Mouse (Mus musculus) stomach, adult 2 months (tissue): ENCODE data around the gene Gm14698. TPM values are rescaled to one million over a fixed set of nuclear protein-coding genes. Genes with fewer than 3 reads are reported as not detected.

Source experiments
- polyA plus RNA-seq: library from polyadenylated mRNA; depleted of rRNA; stranded (reverse); fragments of >200 nt; gene quantifications from 2 replicates; pipeline ENCODE4 v1.2.3, GENCODE M21; 2012; rRNA removed

The Gm14698 gene
- not detected in 2 replicates for polyA plus RNA-seq

GRCm38 (mm10) chrX:68821059-68821458, at the start of gene Gm14698:
Gene Gm14698, plus strand, starts transcription at chrX:68821093.

Other genes starting within 250 kb of the Gm14698 start
- gene Fmr1, start 142.6 kb upstream of the Gm14698 start, polyA plus RNA-seq: 0.65 and 0.87 TPM in 2 replicates
- gene Fmr1nb, start 59.3 kb upstream of the Gm14698 start, polyA plus RNA-seq: 0.19 and 0.83 TPM in 2 replicates
- not detected in 2 replicates for gene Gm6812, start 72.0 kb downstream of the Gm14698 start, polyA plus RNA-seq